Mouse (Mus musculus): ENCODE data around the gene Aqp11. TPM values are rescaled to one million over a fixed set of nuclear protein-coding genes. Genes with fewer than 3 reads are reported as not detected.
A peak's percentile ranks its signal among the peaks of the same experiment; 100 is the strongest.

Gene Aqp11
- total RNA-seq (2015; ENCODE audit: low replicate concordance), result 3.5 TPM in 1 of 2 replicates, not detected in the other
- total RNA-seq (2017; ENCODE audit: low replicate concordance), result 0.34 and 2.1 TPM in 2 replicates

DNA sequence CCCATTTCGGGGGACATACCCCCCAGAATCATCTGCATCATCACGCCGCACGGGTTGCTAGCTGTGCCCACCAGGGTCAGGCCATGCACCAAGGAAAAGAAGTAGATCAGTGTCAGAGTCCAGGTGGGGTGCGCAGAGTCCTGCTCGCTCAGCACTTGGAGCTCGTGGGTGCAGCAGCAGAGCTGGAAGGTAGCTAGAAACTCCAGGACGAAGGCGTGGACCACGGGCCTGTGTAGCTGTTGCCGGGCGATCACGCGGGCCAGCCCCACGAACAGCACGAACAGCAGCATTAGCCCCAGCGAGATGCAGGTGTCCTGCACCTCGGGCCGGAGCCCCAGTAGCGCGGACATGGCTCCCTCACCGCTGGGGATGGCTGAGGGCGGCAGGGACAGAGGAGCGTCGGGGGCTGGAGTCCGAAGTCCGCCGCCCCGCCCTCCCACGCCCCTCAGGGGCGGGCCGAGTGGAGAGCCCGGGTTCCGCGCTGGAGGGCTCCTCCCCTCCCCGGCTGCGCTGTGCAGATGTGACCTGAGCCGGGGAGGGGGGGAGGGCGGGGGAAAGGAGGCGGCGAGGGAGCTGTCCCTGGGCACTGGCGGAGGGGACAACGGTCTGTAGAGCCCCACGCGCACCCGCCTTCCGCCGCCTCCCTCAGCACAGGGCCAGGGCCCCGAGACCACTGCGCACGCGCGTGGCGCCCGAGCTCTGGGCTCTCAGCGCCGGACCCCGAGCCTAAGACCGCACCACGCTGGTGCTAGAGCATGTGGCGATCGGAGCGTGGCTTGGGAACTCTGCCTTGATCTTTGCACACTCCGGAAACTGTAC, at the start of gene Aqp11:
Aqp11 (minus strand) TSS at position 652 of the 819 bp plus-strand sequence.
- ATAC-seq (replicated peaks; ENCODE audit: low FRiP score, poor library complexity, severe bottlenecking), result peak; percentile 93

DNA sequence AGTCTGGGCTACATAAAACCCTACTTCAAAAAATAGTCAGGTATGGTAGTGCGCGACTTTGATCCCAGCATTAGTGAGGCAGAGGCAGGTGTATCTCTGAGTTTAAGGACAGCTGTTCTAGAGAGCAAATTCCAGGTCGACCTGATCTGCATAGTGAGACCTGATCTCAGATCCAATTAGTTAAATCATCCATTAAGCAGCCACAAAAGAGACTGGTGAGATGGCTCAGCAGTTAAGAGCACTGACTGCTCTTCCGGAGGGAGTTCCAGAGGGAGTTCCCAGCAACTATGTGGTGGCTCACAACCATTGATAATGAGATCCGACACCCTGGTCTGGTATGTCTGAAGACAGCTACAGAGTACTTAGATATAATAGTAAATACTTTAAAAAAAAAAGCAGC, 45.4 kb upstream of the Aqp11 start:
- ATAC-seq (replicated peaks; ENCODE audit: low FRiP score, poor library complexity, severe bottlenecking), result no peak

DNA sequence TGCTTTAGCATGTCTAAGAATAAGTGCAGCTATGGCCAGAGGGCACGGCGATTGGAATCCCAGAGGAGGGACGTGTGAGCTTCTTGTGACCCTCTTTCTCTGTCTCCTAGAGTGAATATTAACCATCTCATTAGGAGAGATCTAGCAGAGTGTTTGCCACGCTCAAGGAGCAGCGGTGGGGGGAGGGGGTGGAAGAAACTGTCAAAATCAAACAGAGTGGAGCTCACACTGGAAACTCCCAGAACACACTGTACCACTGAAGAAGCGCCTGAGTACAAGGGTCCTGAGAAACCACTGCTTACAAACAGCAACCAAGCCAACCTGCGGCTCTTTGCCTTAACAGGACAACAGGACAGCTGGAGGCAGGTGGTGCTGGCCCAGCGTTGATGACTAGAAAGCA, 43.4 kb upstream of the Aqp11 start:
- no peak for ATAC-seq (replicated peaks; ENCODE audit: low FRiP score, poor library complexity, severe bottlenecking)

GRCm38 (mm10) chr7:97780815-97781214, 42.7 kb upstream of the Aqp11 start:
- no peak for ATAC-seq (replicated peaks; ENCODE audit: low FRiP score, poor library complexity, severe bottlenecking)

GRCm38 (mm10) chr7:97780222-97780621, 42.1 kb upstream of the Aqp11 start:
- no peak for ATAC-seq (replicated peaks; ENCODE audit: low FRiP score, poor library complexity, severe bottlenecking)

DNA sequence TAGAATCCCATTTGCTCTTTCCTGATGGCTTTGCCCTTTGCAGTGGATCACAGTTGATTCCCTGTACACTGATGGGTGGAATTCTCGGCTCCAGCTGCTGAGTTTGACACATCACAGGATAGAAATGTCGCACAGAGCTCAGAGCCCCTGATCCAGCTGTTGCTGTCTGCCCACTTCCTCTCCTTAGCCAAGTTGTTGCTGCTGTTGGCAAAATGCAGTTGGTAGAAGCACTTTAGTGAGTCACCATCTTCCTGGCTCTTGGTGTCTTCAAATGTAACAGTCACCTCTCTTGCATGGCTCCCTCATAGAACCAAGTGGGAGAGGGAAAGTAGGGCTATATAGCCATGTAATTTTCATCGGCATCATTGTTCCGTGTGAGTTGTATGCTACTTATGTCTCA, 39.1 kb upstream of the Aqp11 start:
- no peak for ATAC-seq (replicated peaks; ENCODE audit: low FRiP score, poor library complexity, severe bottlenecking)

DNA sequence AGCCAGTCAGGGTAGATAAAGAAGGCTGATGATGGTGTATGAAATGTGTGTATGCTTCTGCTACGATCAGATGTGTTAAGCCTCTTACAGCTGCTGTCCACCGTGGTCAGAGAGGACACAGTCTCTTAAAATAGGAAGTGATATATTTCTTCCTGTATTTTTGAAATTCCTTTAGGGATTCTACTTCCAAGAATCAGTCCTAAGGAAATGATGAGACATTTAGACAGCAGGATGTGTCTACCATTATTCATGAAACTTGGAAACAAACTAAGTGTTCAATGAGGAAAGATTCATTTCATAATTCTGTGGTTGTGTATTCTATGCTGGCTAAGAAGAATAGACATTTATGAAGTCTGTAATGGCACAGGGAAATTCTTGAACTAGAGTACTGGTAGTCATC, 37.8 kb upstream of the Aqp11 start:
- no peak for ATAC-seq (replicated peaks; ENCODE audit: low FRiP score, poor library complexity, severe bottlenecking)

DNA sequence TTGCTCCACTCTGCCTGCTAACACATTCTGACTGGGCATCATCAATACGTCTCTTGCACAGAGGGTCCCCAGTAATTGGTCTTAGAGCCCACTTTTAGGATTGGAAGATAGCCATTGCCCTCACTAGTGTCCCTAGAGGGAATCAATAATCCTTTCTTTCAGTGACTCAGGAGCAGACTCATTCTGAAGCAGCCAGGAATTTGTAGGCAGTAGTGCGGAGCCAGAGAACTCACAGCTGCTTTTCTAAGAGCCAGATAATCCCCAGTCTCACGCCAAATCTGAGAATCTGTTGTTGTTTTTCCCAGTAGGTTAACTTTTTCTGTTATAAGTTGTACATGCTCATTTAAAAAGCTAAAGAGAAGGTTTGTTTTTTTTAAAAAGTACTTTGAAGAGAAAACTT, 37.3 kb upstream of the Aqp11 start:
- ATAC-seq (replicated peaks; ENCODE audit: low FRiP score, poor library complexity, severe bottlenecking), result no peak

DNA sequence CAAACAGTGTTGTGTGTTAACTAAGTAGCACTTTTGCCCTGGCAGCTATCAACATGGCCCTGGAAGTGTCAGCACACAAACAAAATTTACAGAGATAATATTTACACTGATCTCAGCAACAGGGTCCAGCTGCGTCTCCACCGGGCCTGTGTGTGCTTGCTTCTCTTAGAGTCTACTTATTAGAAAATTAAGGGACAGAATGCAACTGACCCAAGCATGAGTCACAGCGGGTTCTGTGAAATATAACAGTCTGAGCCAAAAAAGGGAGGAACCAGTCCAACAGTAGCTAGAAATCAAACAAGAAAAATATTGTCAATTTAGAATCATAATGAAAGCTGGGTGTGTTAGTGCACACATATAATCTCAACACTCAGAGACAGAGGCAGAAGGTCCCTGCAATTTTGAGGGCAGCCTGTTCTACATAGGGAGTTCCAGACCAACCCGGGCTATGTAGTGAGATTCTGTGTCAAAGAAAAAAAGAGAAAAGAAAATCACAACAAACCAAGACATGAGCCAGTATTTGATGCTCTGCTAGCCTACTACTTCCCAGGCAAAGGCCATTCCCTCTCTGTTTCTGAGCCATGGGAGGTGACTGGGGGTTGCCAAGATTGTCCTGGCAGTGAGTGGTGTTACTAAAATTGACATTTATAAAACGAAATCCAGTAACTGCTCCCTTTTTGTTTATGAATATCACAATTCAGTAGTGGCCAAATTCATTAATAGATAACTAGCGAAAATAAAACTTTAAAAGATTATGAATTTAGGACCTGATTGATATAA, 32.9 kb upstream of the Aqp11 start:
- no peak for ATAC-seq (replicated peaks; ENCODE audit: low FRiP score, poor library complexity, severe bottlenecking)

GRCm38 (mm10) chr7:97769020-97769419, 30.9 kb upstream of the Aqp11 start:
- ATAC-seq (replicated peaks; ENCODE audit: low FRiP score, poor library complexity, severe bottlenecking), result no peak

GRCm38 (mm10) chr7:97767841-97768240, 29.8 kb upstream of the Aqp11 start:
- ATAC-seq (replicated peaks; ENCODE audit: low FRiP score, poor library complexity, severe bottlenecking), result no peak

- no peak for ATAC-seq (replicated peaks; ENCODE audit: low FRiP score, poor library complexity, severe bottlenecking)
These were observed 28.5 kb upstream of the Aqp11 start for GRCm38 (mm10) chr7:97766406-97767166.

- ATAC-seq (replicated peaks; ENCODE audit: low FRiP score, poor library complexity, severe bottlenecking), result no peak
These were observed 27.9 kb upstream of the Aqp11 start for GRCm38 (mm10) chr7:97765963-97766347.

GRCm38 (mm10) chr7:97765181-97765962, 27.3 kb upstream of the Aqp11 start:
- no peak for ATAC-seq (replicated peaks; ENCODE audit: low FRiP score, poor library complexity, severe bottlenecking)

DNA sequence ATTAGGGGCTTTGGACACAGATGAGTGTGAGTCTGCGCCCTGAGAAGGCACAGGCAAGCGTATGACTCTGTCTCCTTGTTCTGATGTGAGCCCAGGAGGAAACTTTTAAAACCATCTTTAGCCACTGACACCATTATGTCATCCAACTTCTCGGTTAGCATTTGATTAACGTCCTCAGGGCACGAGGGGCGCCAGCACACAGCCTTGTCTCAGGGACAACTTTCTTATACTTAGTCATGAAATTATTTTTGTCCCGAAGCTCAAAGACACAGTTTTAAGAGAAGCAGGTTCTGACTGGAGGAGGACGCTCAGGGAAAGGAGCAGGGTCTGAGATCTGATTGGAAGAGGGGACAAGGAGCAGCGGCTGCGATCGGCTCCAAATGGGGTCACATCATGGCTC, 26.5 kb upstream of the Aqp11 start:
- ATAC-seq (replicated peaks; ENCODE audit: low FRiP score, poor library complexity, severe bottlenecking), result no peak

DNA sequence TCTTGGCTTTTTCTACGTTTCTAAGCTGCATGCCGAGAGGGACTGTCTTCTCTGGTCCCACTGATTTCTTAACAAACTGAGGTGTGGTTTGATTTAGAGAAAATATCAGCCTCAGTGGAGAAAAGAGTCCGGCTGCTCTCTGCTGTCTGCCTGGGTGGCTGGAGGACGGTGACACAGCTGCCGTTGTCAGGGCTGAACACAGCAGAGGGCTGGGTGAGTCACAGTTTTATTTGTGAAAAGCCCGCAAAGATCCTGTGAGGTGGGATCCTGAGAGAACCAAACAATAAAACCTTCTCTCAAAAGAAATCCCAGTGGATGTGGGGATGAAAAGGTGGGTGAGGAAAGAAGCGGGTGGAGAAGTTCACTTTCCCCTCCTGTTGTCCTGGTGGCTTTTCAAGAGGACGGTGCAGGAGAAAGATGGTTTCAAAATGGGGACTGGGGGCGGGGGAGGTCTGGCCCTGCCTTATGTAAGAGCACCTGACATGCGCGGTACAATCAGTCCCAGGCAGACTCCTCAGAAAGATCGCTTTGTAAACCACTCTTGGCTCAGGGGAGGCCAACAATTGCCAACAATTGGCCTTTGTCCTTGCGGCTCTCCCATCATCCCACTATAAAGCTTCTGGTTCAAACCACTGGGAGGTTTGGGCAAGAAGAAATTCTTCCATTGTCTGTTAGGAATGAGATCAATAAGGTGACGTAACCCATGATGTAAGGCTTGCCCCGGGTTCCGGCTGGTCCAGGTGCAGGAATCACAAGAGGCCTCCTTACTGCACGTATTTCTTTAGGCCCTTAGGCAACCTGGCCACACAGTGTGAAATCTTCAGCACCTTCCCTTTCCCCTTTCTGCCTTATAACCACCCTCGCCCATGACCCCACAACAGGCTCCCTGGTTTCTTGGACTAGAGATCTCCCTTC, 19.1 kb upstream of the Aqp11 start:
- ATAC-seq (replicated peaks; ENCODE audit: low FRiP score, poor library complexity, severe bottlenecking), result no peak

DNA sequence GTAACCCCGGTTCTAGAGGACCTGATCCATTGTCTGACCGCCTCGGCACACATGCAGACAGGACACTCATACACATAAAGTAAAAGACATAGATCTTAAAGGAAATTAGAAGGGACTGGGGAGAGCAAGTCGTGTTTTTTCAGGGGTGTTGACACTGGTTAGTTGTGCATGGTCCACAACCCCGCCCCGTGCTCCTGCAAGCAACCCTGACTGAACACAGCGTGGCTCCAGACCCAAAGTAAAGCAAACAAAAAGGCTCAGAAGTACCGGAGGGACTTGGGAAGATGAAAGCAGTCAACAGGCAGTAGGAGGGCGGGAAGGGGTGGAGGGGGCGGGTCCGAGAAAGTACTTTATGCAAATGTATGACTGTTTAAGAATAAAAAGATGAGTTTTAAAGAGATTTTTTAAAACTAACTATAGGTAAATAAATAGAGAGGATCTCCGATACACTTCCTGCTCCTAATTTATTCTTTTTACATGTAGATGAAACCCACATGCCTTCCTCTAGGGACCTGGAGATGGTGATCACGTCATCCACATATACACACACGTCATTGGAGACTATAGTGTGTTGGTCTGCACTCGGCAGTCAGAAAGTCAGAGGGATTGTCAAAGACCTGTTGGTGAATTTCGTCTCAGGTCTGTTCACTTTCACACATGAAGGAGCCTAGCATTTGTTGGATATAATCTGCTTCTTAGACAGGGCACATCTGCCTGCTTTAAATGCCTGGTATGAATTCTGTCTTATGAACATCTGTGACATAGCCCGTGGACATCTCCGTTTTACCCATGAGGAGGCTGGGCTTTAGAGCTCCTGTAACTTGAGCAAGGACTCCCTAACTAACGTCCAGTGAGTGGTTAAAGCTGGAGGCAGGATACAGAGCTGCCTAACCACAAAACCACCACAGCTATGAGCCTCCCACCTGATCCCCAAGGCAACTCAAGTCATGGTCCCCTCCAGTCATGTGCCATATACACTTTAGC, 11.4 kb upstream of the Aqp11 start:
- peak; percentile 42 for ATAC-seq (replicated peaks; ENCODE audit: low FRiP score, poor library complexity, severe bottlenecking)
